Mouse (Mus musculus): ENCODE results near the gene Mutyh. TPM values are rescaled to one million over a fixed set of nuclear protein-coding genes. Genes with fewer than 3 reads are reported as not detected.

Gene Mutyh
- 31.6 and 32.0 TPM in 2 replicates for polyA plus RNA-seq (2012; rRNA removed)

- peak within 1 kb of the TSS; percentile 67 for H3K4me3 ChIP-seq (ENCODE audit: control insufficient read depth, insufficient read depth, low read length)
- peaks cover 7% of the 10 kb centered on the region for H3K4me1 ChIP-seq (replicated peaks; ENCODE audit: control insufficient read depth, insufficient read depth, low read length)
- H3K36me3 ChIP-seq (ENCODE audit: control insufficient read depth, insufficient read depth, low read length), result peaks cover 22% of the 10 kb centered on the region
- TF ChIP-seq POLR2A (IDR thresholded peaks at IDR 0.05; ENCODE audit: control insufficient read depth, extremely low read depth, insufficient read depth, low read length, poor library complexity) (peak; percentile 68; the same call in 1 of the 2 replicates), CTCF (IDR thresholded peaks at IDR 0.05; ENCODE audit: borderline replicate concordance, control insufficient read depth, extremely low read depth, insufficient read depth, low read length, poor library complexity) (peak; percentile 61; the same call in 1 of the 2 replicates)
- peak; percentile 92 for DNase-seq
- under 1% methylated on average over 58 of the region's 58 CpGs for WGBS
- peak within 1 kb of the TSS; percentile 50 for H3K27ac ChIP-seq (ENCODE audit: control insufficient read depth, insufficient read depth, low read length)
- H3K27me3 ChIP-seq (ENCODE audit: control insufficient read depth, insufficient read depth, low read length), result no peaks in the 10 kb centered on the region
Observed at GRCm38 (mm10) chr4:116807197-116808129, at the start of gene Mutyh, which contains the start of gene Toe1. TSS of gene Mutyh (plus strand) at chr4:116807723. TSS of gene Toe1 (minus strand) at chr4:116807640.

- Histone ChIP-seq H3K27ac (ENCODE audit: control insufficient read depth, insufficient read depth, low read length) (no peak overlapping the region), H3K36me3 (ENCODE audit: control insufficient read depth, insufficient read depth, low read length) (no peaks in the 10 kb centered on the region), H3K4me3 (ENCODE audit: control insufficient read depth, insufficient read depth, low read length) (no peak overlapping the region), H3K27me3 (ENCODE audit: control insufficient read depth, insufficient read depth, low read length) (no peaks in the 10 kb centered on the region), H3K4me1 (replicated peaks; ENCODE audit: control insufficient read depth, insufficient read depth, low read length) (no peaks in the 10 kb centered on the region)
- no peak for DNase-seq
- WGBS, result 83% methylated on average over 2 of the region's 2 CpGs
- no peak for TF ChIP-seq POLR2A (IDR thresholded peaks at IDR 0.05; ENCODE audit: control insufficient read depth, extremely low read depth, insufficient read depth, low read length, poor library complexity)
- no peak for TF ChIP-seq CTCF (IDR thresholded peaks at IDR 0.05; ENCODE audit: borderline replicate concordance, control insufficient read depth, extremely low read depth, insufficient read depth, low read length, poor library complexity)
Observed at GRCm38 (mm10) chr4:116761914-116762313, 45.6 kb upstream of the Mutyh start.

GRCm38 (mm10) chr4:116764001-116764400, 43.5 kb upstream of the Mutyh start:
- DNase-seq, result no peak
- Histone ChIP-seq H3K27ac (ENCODE audit: control insufficient read depth, insufficient read depth, low read length) (no peak overlapping the region), H3K4me1 (replicated peaks; ENCODE audit: control insufficient read depth, insufficient read depth, low read length) (no peaks in the 10 kb centered on the region), H3K27me3 (ENCODE audit: control insufficient read depth, insufficient read depth, low read length) (no peaks in the 10 kb centered on the region), H3K4me3 (ENCODE audit: control insufficient read depth, insufficient read depth, low read length) (no peak overlapping the region), H3K36me3 (ENCODE audit: control insufficient read depth, insufficient read depth, low read length) (no peaks in the 10 kb centered on the region)
- TF ChIP-seq CTCF (IDR thresholded peaks at IDR 0.05; ENCODE audit: borderline replicate concordance, control insufficient read depth, extremely low read depth, insufficient read depth, low read length, poor library complexity) (no peak), POLR2A (IDR thresholded peaks at IDR 0.05; ENCODE audit: control insufficient read depth, extremely low read depth, insufficient read depth, low read length, poor library complexity) (no peak)
- WGBS, result 95% methylated on average over 5 of the region's 5 CpGs

- Histone ChIP-seq H3K36me3 (ENCODE audit: control insufficient read depth, insufficient read depth, low read length) (no peaks in the 10 kb centered on the region), H3K4me3 (ENCODE audit: control insufficient read depth, insufficient read depth, low read length) (no peak overlapping the region), H3K27me3 (ENCODE audit: control insufficient read depth, insufficient read depth, low read length) (no peaks in the 10 kb centered on the region), H3K27ac (ENCODE audit: control insufficient read depth, insufficient read depth, low read length) (no peak overlapping the region), H3K4me1 (replicated peaks; ENCODE audit: control insufficient read depth, insufficient read depth, low read length) (no peaks in the 10 kb centered on the region)
- 95% methylated on average over 5 of the region's 5 CpGs for WGBS
- DNase-seq, result no peak
- no peak for TF ChIP-seq CTCF (IDR thresholded peaks at IDR 0.05; ENCODE audit: borderline replicate concordance, control insufficient read depth, extremely low read depth, insufficient read depth, low read length, poor library complexity)
- no peak for TF ChIP-seq POLR2A (IDR thresholded peaks at IDR 0.05; ENCODE audit: control insufficient read depth, extremely low read depth, insufficient read depth, low read length, poor library complexity)
Observed at GRCm38 (mm10) chr4:116768510-116768909, 39.0 kb upstream of the Mutyh start.

- no peaks in the 10 kb centered on the region for H3K36me3 ChIP-seq (ENCODE audit: control insufficient read depth, insufficient read depth, low read length)
- H3K27ac ChIP-seq (ENCODE audit: control insufficient read depth, insufficient read depth, low read length), result no peak overlapping the region
- H3K4me3 ChIP-seq (ENCODE audit: control insufficient read depth, insufficient read depth, low read length), result no peak overlapping the region
- DNase-seq, result no peak
- no peaks in the 10 kb centered on the region for H3K4me1 ChIP-seq (replicated peaks; ENCODE audit: control insufficient read depth, insufficient read depth, low read length)
- H3K27me3 ChIP-seq (ENCODE audit: control insufficient read depth, insufficient read depth, low read length), result no peaks in the 10 kb centered on the region
- TF ChIP-seq POLR2A (IDR thresholded peaks at IDR 0.05; ENCODE audit: control insufficient read depth, extremely low read depth, insufficient read depth, low read length, poor library complexity), result no peak
- no peak for TF ChIP-seq CTCF (IDR thresholded peaks at IDR 0.05; ENCODE audit: borderline replicate concordance, control insufficient read depth, extremely low read depth, insufficient read depth, low read length, poor library complexity)
Observed at GRCm38 (mm10) chr4:116769060-116769459, 38.5 kb upstream of the Mutyh start.

- no peaks in the 10 kb centered on the region for H3K27me3 ChIP-seq (ENCODE audit: control insufficient read depth, insufficient read depth, low read length)
- no peaks in the 10 kb centered on the region for H3K36me3 ChIP-seq (ENCODE audit: control insufficient read depth, insufficient read depth, low read length)
- TF ChIP-seq POLR2A (IDR thresholded peaks at IDR 0.05; ENCODE audit: control insufficient read depth, extremely low read depth, insufficient read depth, low read length, poor library complexity) (no peak), CTCF (IDR thresholded peaks at IDR 0.05; ENCODE audit: borderline replicate concordance, control insufficient read depth, extremely low read depth, insufficient read depth, low read length, poor library complexity) (no peak)
- H3K27ac ChIP-seq (ENCODE audit: control insufficient read depth, insufficient read depth, low read length), result no peak overlapping the region
- WGBS, result 96% methylated on average over 5 of the region's 5 CpGs
- H3K4me1 ChIP-seq (replicated peaks; ENCODE audit: control insufficient read depth, insufficient read depth, low read length), result no peaks in the 10 kb centered on the region
- H3K4me3 ChIP-seq (ENCODE audit: control insufficient read depth, insufficient read depth, low read length), result no peak overlapping the region
- DNase-seq, result no peak
Observed at GRCm38 (mm10) chr4:116776391-116776790, 31.1 kb upstream of the Mutyh start.

Data from thymus, adult 2 months (tissue).